Mouse (Mus musculus) B cell, adult (primary cell): ENCODE results near the gene Unc45b. TPM values are rescaled to one million over a fixed set of nuclear protein-coding genes. Genes with fewer than 3 reads are reported as not detected.

Source experiments
- total RNA-seq: library from RNA; stranded (reverse); gene quantifications from 4 replicates; pipeline ENCODE4 v1.2.4, GENCODE M21; 2023; ENCODE audit not compliant: inconsistent age

Gene Unc45b
- total RNA-seq: not detected in 4 replicates

GRCm38 (mm10) chr11:82910250-82910649 is at the start of gene Unc45b:
Gene Unc45b, plus strand, starts transcription at chr11:82910550.

GRCm38 (mm10) chr11:82871031-82871446 is 39.3 kb upstream of the Unc45b start, which contains the start of gene Rffl:
Gene Rffl, minus strand, starts transcription at chr11:82871210.

GRCm38 (mm10) chr11:82890342-82890762 is 20.0 kb upstream of the Unc45b start, which contains the start of gene Rad51d:
Gene Rad51d, minus strand, starts transcription at chr11:82890614.

GRCm38 (mm10) chr11:82891936-82892335 is 18.4 kb upstream of the Unc45b start, which contains the start of gene Fndc8:
Gene Fndc8, plus strand, starts transcription at chr11:82892124.

GRCm38 (mm10) chr11:82907651-82908607 is 2.4 kb upstream of the Unc45b start, which contains the start of gene Nle1:
Gene Nle1, minus strand, starts transcription at chr11:82908411.

GRCm38 (mm10) chr11:82950736-82951481 is 40.6 kb downstream of the Unc45b start, which contains the start of gene Slfn5:
Gene Slfn5, plus strand, starts transcription at chr11:82951349.

GRCm38 (mm10) chr11:82991469-82992166 is 81.3 kb downstream of the Unc45b start, which contains the start of gene Slfn9:
Gene Slfn9, minus strand, starts transcription at chr11:82991830.

Other genes starting within 250 kb of the Unc45b start
- gene Cct6b, start 146.2 kb upstream of the Unc45b start, total RNA-seq: 0.39 TPM in 1 of 4 replicates, not detected in the others
- 39.1 to 42.6 TPM (median 41.3 TPM) in 4 replicates for gene Zfp830, start 146.2 kb upstream of the Unc45b start, total RNA-seq
- 32.4 to 37.1 TPM (median 33.9 TPM) in 4 replicates for gene Lig3, start 129.4 kb upstream of the Unc45b start, total RNA-seq
- 15.3 to 18.5 TPM (median 18.0 TPM) in 4 replicates for gene Rffl, start 39.3 kb upstream of the Unc45b start, total RNA-seq
- gene Rad51d, start 19.9 kb upstream of the Unc45b start, total RNA-seq: 19.3 to 25.6 TPM (median 21.3 TPM) in 4 replicates
- gene Fndc8, start 18.4 kb upstream of the Unc45b start, total RNA-seq: not detected in 4 replicates
- 64.6 to 73.7 TPM (median 69.9 TPM) in 4 replicates for gene Nle1, start 2.1 kb upstream of the Unc45b start, total RNA-seq
- gene Slfn5, start 40.8 kb downstream of the Unc45b start, total RNA-seq: 15.8 to 31.5 TPM (median 20.0 TPM) in 4 replicates
- 17.8 to 28.1 TPM (median 21.1 TPM) in 4 replicates for gene Slfn9, start 81.3 kb downstream of the Unc45b start, total RNA-seq
- 32.8 to 43.5 TPM (median 41.5 TPM) in 4 replicates for gene Slfn8, start 110.3 kb downstream of the Unc45b start, total RNA-seq
- gene Slfn2, start 154.6 kb downstream of the Unc45b start, total RNA-seq: 96.4 to 140 TPM (median 114 TPM) in 4 replicates
- gene Slfn1, start 206.3 kb downstream of the Unc45b start, total RNA-seq: 0.54 to 1.2 TPM (median 0.61 TPM) in 4 replicates